Mouse (Mus musculus) ovary, adult 2 months (tissue): ENCODE data around the gene Tmc4. TPM values are rescaled to one million over a fixed set of nuclear protein-coding genes. Genes with fewer than 3 reads are reported as not detected.

Experiments
- polyA plus RNA-seq: library from polyadenylated mRNA; depleted of rRNA; stranded (reverse); fragments of >200 nt; gene quantifications from 2 replicates; pipeline ENCODE4 v1.2.3, GENCODE M21; 2012; rRNA removed

Tmc4 gene
- 50.6 and 58.5 TPM in 2 replicates for polyA plus RNA-seq

GRCm38 (mm10) chr7:3677342-3677741 is at the start of gene Tmc4:
Gene Tmc4, minus strand, starts transcription at chr7:3677553.

DNA sequence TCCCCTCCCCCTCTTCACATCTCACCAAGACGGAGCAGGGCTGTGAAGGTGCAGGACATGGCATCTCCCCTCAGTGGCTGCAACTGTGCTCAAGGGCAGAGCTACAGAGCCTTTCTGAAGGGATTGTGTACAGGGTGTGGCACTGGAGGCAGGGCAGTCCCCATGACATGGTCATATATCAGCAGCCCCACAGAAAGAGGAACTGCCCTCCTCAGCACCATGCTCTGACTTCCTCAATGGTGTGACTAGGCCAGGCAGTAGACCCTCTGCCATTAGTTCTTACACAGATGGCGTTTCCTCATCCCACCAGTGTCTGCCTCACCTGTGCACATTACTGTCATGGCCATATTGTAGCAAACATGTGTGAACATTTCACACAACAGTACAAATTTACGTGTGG is 42.9 kb upstream of the Tmc4 start, which contains the start of gene Pirb:
TSS of gene Pirb (minus strand) at position 124 of the 400 bp plus-strand sequence.

GRCm38 (mm10) chr7:3703879-3704441 is 26.6 kb upstream of the Tmc4 start, which contains the start of gene Rps9:
Gene Rps9, plus strand, starts transcription at chr7:3703993.

GRCm38 (mm10) chr7:3692987-3693808 is 15.8 kb upstream of the Tmc4 start, which contains the start of gene Mboat7:
Gene Mboat7, minus strand, starts transcription at chr7:3693523.

DNA sequence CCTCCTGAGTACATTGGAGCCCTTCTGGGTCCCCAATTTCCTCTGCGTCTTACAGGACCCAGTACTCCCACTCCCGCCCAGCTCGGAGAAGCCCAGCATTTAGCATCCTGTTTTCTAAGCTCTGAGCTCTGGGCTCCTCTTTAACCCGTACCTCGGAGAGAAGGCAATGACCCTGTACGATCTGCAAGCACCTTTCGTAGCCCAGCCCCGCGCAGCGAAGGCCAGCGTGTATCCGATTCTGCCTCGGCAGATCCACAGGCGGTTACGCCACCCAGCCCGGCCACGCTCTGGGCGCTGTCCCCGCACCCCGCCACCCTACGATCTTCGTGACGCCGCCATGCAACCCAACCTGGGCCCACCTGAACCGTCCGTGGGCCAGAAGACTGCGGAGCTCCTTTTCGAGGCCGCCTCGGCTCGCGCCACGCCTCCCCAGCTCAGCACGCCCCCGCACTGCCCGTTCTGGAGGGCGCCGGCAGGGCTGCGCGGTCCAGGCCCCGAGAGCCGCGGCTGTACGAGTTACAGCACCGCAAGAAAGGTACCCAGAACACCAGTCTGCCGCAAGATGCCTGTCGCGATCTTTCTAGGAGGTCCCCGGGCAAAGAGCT is 15.1 kb upstream of the Tmc4 start, which contains the start of gene Tsen34:
TSS of gene Tsen34 (plus strand) at position 482 of the 605 bp plus-strand sequence.

DNA sequence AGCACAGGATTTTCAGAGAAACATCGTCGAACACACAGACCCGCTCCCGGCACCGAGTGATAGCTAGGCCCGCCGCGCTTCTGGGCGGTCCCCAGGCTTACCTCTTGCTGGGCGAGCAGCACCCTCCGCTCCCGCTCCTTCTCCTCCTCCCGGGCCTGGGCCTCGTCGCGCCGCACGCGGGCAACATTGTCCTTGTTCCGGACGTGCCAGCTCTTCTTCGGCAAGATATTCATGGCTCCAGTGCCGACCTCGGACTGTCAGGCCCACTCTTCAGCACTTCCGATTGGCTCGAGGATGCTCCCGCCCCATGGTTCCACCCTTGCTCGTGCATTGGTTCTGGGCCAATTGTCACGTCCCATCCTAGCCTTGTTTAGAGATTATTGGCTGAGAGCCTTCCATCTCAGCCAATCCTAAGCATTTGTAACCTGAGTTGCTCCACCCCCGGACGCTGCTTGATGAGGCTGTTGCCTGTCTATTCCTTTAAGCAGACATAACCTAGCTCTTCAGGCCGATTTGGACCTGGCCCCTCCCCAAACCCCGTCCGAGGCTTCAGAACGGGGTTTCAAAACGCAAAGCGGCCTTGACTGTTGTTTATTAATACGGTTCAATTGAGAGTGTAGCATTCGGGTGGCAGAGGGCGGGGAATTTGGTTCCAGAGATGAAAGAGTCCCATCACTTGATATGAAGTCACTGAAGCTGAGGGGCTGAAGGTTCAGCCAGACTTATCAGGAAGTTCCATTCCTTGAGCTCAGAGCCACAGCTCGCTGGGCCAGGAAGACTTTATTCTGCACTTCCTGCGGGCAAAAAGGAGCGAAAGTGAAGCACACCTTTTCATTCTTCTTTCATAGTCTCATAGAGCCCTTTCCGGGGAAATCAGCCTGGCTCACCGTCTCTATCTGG is 11.9 kb downstream of the Tmc4 start, which contains the start of gene Leng1:
TSS of gene Leng1 (minus strand) at position 626 of the 900 bp plus-strand sequence.

GRCm38 (mm10) chr7:3644672-3645487 is 32.5 kb downstream of the Tmc4 start, which contains the start of gene Cnot3:
Gene Cnot3, plus strand, starts transcription at chr7:3645268.

DNA sequence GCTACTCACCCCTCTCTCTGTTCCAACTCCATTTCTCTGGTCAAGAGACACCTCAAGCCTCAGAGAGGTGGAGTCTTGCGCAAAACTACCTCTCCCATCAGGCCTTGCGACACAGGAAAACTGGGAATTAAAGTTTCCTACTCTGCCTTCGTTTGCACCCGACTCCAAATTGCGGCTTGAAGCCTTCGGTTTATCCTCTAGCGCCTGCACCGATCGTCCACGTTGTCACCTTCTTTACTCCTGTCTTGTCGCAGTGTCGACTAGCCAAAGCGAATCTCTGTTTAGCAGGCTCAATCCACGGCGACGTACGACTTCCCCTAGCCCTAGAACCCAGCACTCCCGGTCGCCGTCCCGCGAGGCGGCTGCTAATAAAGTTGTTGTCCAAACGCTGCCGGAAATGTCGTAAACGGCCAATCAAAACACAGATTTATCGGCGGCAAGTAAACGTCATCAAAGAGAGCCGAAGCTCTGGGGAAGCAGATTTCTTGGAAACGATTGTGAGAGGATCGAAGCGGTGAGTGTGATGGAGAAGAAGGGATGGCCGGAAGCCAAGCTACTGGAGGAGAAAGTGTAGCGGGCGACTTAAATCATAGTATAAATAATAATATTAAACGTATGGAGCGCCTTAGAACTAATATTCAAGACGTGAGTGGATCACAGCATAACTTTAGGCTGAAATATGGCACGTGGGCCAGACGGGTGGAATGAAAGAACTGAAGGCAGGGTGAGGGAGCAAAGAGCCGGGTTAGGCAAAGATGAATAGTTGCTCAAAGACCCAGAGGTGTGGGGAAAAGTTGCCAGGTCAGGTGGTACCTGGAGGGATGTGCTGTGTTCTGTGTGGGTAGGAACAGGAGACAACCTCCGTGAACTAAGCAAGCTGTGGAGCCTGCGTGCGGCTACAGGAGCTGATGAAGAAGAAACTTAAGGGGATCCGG is 47.5 kb downstream of the Tmc4 start, which contains the start of the genes Tfpt and Prpf31:
TSS of gene Tfpt (minus strand) at position 387 of the 935 bp plus-strand sequence.
TSS of gene Prpf31 (plus strand) at position 443 of the 935 bp plus-strand sequence.

DNA sequence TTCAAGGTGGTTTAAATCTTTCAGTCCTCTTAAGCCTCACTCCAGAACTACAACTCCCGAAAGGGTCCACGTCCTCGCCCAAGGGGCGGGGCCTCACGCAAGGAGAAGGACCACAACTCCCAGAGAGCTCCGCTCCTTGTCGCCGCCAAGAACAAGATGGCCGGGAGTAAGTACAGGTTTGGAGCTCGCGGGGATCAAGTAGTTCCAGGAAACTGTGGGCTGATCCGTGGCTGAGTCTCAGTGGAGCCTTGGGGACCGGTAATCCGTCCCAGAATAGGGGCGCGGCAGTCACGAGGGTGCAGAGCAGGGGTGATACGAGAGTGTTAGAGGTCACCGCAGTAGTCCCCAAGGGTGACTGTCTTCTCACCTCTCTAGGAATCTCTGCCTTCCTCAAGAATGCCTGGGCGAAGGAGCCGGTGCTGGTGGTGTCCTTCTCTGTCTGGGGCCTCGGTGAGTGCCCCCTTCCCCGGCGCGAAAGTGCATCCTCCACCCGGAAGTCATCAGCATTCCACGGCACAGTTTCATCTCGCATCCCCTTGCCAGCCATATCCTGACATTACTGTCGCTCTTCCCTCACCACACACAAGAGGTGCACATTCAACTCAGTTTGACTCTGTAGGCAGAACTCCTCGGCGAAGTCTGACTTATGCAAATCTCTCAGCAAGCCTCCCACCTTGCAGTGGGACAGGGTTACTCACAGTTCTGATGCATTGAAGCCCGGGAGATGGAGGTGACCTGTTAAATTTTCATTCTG is 59.9 kb downstream of the Tmc4 start, which contains the start of gene Ndufa3:
TSS of gene Ndufa3 (plus strand) at position 132 of the 754 bp plus-strand sequence.

DNA sequence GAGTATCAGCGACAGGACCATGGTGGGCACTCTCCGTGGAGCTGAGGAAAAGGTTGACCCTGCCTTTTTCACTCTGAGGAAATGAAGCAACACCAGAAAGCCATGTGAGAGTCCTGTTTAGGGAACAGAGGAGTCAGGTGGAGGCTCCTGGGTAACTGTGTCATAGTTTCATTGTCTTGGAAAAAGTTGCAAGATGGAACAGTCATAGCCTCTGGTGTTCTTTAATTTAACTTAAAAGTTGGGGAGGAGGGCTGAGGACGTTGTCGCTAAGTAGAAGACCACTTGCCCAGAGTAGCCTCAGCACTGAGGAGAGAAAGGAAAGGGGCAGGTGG is 61.3 kb downstream of the Tmc4 start, which contains the start of gene Oscar:
TSS of gene Oscar (minus strand) at position 101 of the 332 bp plus-strand sequence.

Other genes starting within 250 kb of the Tmc4 start
- not detected in 2 replicates for gene Tarm1, start 174.9 kb downstream of the Tmc4 start, polyA plus RNA-seq
- gene Oscar, start 61.4 kb downstream of the Tmc4 start, polyA plus RNA-seq = 0.66 and 1.5 TPM in 2 replicates
- 174 and 275 TPM in 2 replicates for gene Ndufa3, start 60.2 kb downstream of the Tmc4 start, polyA plus RNA-seq
- gene Tfpt, start 47.6 kb downstream of the Tmc4 start, polyA plus RNA-seq = 7.0 and 8.9 TPM in 2 replicates
- 48.3 and 48.8 TPM in 2 replicates for gene Prpf31, start 47.6 kb downstream of the Tmc4 start, polyA plus RNA-seq
- 70.9 and 95.3 TPM in 2 replicates for gene Cnot3, start 32.3 kb downstream of the Tmc4 start, polyA plus RNA-seq
- gene Leng1, start 11.7 kb downstream of the Tmc4 start, polyA plus RNA-seq = 4.2 and 4.5 TPM in 2 replicates
- 210 and 216 TPM in 2 replicates for gene Tsen34, start 15.3 kb upstream of the Tmc4 start, polyA plus RNA-seq
- gene Mboat7, start 16.0 kb upstream of the Tmc4 start, polyA plus RNA-seq = 95.4 and 98.2 TPM in 2 replicates
- 2,155 and 3,536 TPM in 2 replicates for gene Rps9, start 26.4 kb upstream of the Tmc4 start, polyA plus RNA-seq
- 10.0 and 10.1 TPM in 2 replicates for gene Pirb, start 42.8 kb upstream of the Tmc4 start, polyA plus RNA-seq
- 0.15 and 0.29 TPM in 2 replicates for gene Gm15448, start 148.1 kb upstream of the Tmc4 start, polyA plus RNA-seq
- 0.48 and 0.53 TPM in 2 replicates for gene Pira2, start 167.5 kb upstream of the Tmc4 start, polyA plus RNA-seq
- 0.46 and 1.2 TPM in 2 replicates for gene Gm14548, start 220.6 kb upstream of the Tmc4 start, polyA plus RNA-seq
- gene Lilra6, start 237.9 kb upstream of the Tmc4 start, polyA plus RNA-seq = 0.70 and 0.89 TPM in 2 replicates